Mouse (Mus musculus) lung, postnatal 0 days (tissue): ENCODE measurements around the gene Ctu2.
A peak's percentile ranks its signal among the peaks of the same experiment; 100 is the strongest.

ENCODE experiments used
- CTCF ChIP-seq: IDR thresholded peaks from 2 replicates; pipeline ENCODE4 v1.5.1; 2016; ENCODE audit warnings: antibody characterized with exemption, mild to moderate bottlenecking
- EP300 ChIP-seq: IDR thresholded peaks from 2 replicates; pipeline ENCODE4 v1.6.1; 2016; ENCODE audit warnings: antibody characterized with exemption, mild to moderate bottlenecking, control low read depth

DNA sequence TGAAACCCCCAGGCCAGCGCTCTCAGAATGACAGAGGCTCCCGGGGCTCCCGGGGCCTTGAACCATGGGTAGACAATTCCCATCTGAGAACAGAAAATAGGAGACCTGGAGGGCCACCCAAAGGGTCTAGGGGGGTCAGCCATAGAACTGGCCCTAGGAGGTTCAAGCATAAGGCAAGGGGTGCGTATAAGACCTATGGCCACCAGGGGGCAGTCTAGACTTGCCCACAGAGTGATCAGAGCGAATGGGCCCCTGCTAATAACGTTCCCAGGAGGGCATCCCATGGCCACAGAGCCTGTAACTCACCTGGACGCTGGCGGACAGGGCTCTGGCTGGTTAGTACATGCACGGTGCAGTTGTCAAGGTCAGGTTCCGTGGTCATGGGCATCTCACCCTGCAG, 24.9 kb downstream of the Ctu2 start:
- TF ChIP-seq CTCF (peak; percentile 97), EP300 (no peak)
